In the genomic region with DNA sequence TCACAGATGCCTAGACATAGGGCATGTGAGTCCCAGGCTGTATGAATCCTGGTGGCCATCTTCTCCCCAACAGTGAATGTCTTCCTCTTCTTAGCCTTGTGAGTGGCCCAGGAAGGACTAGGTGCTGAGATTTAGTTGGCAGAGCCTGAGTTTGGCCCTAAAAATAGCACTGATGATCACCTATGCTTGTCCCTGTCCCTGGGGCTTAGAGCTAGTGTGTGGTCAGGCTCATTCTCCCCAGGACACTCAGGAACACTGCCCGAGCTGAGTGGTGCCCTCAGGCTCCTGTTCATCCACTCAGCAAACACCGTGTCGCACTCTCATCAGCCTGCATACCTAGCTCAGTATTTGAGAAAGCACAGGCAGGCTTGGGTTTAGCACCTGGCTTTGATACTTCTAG, we compare ENCODE assay signal across 9 mouse cellular contexts. TPM values are rescaled to one million over a fixed set of nuclear protein-coding genes. Genes with fewer than 3 reads are reported as not detected.
DNase-seq lines count a peak whose midpoint lies in the region; ATAC-seq and TF ChIP-seq lines count a peak whose summit lies in the region.
"Had no signal": no experiment of that assay in that cellular context is flagged by ENCODE, and none has a peak within 500 bp of the region (broad histone marks: within the 10 kb centered on the region; RNA-seq: fewer than 3 reads in every experiment).

No protein-coding gene starts in this region.

- no peak overlapping the region for H3K4me3 ChIP-seq in hindbrain, embryonic 12.5 days
- H3K4me3 ChIP-seq in hindbrain, embryonic 16.5 days (ENCODE audit: low read length): no peak overlapping the region
- H3K4me3 ChIP-seq in embryonic facial prominence, embryonic 15.5 days (replicated peaks): no peak overlapping the region
- no peak overlapping the region for H3K4me3 ChIP-seq in heart, postnatal 0 days (ENCODE audit: low read depth, low read length)
- H3K4me3 ChIP-seq in myocyte: no peak overlapping the region

- peaks cover 38% of the 10 kb centered on the region for H3K79me2 ChIP-seq in myocyte (ENCODE audit: control insufficient read depth, insufficient read depth)

- no peak for ATAC-seq in hindbrain, embryonic 12.5 days (ENCODE audit: low FRiP score)
- ATAC-seq in hindbrain, embryonic 16.5 days: no peak
- no peak for ATAC-seq in embryonic facial prominence, embryonic 15.5 days (ENCODE audit: insufficient number of reproducible peaks, low FRiP score, low TSS enrichment, low read depth)
- ATAC-seq in heart, postnatal 0 days (ENCODE audit: insufficient read depth, low read depth): peak; percentile 57
- ATAC-seq in activated CD4-positive, CD25-positive, alpha-beta regulatory T cell, adult 4 months: no peak

- H3K9me3 ChIP-seq in hindbrain, embryonic 12.5 days (replicated peaks): no peaks in the 10 kb centered on the region
- H3K9me3 ChIP-seq in hindbrain, embryonic 16.5 days (ENCODE audit: control insufficient read depth, low read length): peaks cover 2% of the 10 kb centered on the region; the same call in 1 of the 2 replicates
- H3K9me3 ChIP-seq in embryonic facial prominence, embryonic 15.5 days (replicated peaks): no peaks in the 10 kb centered on the region
- H3K9me3 ChIP-seq in heart, postnatal 0 days (replicated peaks; ENCODE audit: control insufficient read depth, low read length): no peaks in the 10 kb centered on the region

- H3K9ac ChIP-seq in hindbrain, embryonic 12.5 days: 0 out of 2 replicates have a peak overlapping the region, but pooled peaks have one; percentile 8
- no peak overlapping the region for H3K9ac ChIP-seq in hindbrain, embryonic 16.5 days (ENCODE audit: low read depth, low read length)
- H3K9ac ChIP-seq in embryonic facial prominence, embryonic 15.5 days: no peak overlapping the region
- 0 out of 2 replicates have a peak overlapping the region, but pooled peaks have one; percentile 7 for H3K9ac ChIP-seq in heart, postnatal 0 days (replicated peaks; ENCODE audit: low read depth, low read length)

- H3K4me1 ChIP-seq in hindbrain, embryonic 12.5 days: peaks cover 41% of the 10 kb centered on the region
- peaks cover 31% of the 10 kb centered on the region for H3K4me1 ChIP-seq in hindbrain, embryonic 16.5 days (ENCODE audit: control insufficient read depth, insufficient read depth, low read depth, low read length)
- H3K4me1 ChIP-seq in embryonic facial prominence, embryonic 15.5 days: peaks cover 47% of the 10 kb centered on the region
- H3K4me1 ChIP-seq in heart, postnatal 0 days (ENCODE audit: control insufficient read depth, insufficient read depth): peaks cover 43% of the 10 kb centered on the region

- no peak overlapping the region for H3ac ChIP-seq in myocyte (ENCODE audit: control insufficient read depth, insufficient read length)

- peak overlapping the region; percentile 7; the same call in 1 of the 2 replicates for H3K27ac ChIP-seq in hindbrain, embryonic 12.5 days
- H3K27ac ChIP-seq in hindbrain, embryonic 16.5 days (ENCODE audit: low read depth, low read length): no peak overlapping the region
- H3K27ac ChIP-seq in embryonic facial prominence, embryonic 15.5 days (replicated peaks): peak overlapping the region; percentile 76
- peak overlapping the region; percentile 68 for H3K27ac ChIP-seq in heart, postnatal 0 days (ENCODE audit: low read depth)

- DNase-seq in heart, postnatal 0 days (ENCODE audit: low spot score): peak; percentile 73
- DNase-seq in testis, postnatal 10 days (ENCODE audit: low spot score): no peak
- no peak for DNase-seq in cerebellum, postnatal 25 days
- DNase-seq: lung, adult 2 months had no signal

- TF ChIP-seq EP300 in heart, postnatal 0 days (IDR thresholded peaks at IDR 0.05; ENCODE audit: low read depth): no peak

- 57% methylated on average over 3 of the region's 3 CpGs for WGBS in hindbrain, embryonic 12.5 days
- WGBS in hindbrain, embryonic 16.5 days: 49% methylated on average over 3 of the region's 3 CpGs
- WGBS in embryonic facial prominence, embryonic 15.5 days: 34% methylated on average over 3 of the region's 3 CpGs
- 34% methylated on average over 3 of the region's 3 CpGs for WGBS in heart, postnatal 0 days

- no peaks in the 10 kb centered on the region for H3K36me3 ChIP-seq in hindbrain, embryonic 12.5 days
- no peaks in the 10 kb centered on the region for H3K36me3 ChIP-seq in hindbrain, embryonic 16.5 days (ENCODE audit: control insufficient read depth, insufficient read depth, low read length)
- no peaks in the 10 kb centered on the region; the same call in 1 of the 2 replicates for H3K36me3 ChIP-seq in embryonic facial prominence, embryonic 15.5 days
- no peaks in the 10 kb centered on the region for H3K36me3 ChIP-seq in heart, postnatal 0 days (replicated peaks; ENCODE audit: control insufficient read depth, insufficient read depth, low read length)
- no peaks in the 10 kb centered on the region for H3K36me3 ChIP-seq in myocyte (ENCODE audit: control insufficient read depth, insufficient read depth)

- no peak overlapping the region for H3K4me2 ChIP-seq in hindbrain, embryonic 12.5 days (replicated peaks)
- H3K4me2 ChIP-seq in hindbrain, embryonic 16.5 days (ENCODE audit: low read length): no peak overlapping the region
- peak overlapping the region; percentile 22 for H3K4me2 ChIP-seq in embryonic facial prominence, embryonic 15.5 days (replicated peaks)
- no peak overlapping the region for H3K4me2 ChIP-seq in heart, postnatal 0 days (ENCODE audit: low read depth, low read length)
- H3K4me2 ChIP-seq in myocyte (ENCODE audit: low read depth): peak overlapping the region; percentile 44

- TF ChIP-seq CTCF in heart, postnatal 0 days (IDR thresholded peaks at IDR 0.05; ENCODE audit: low read depth): no peak

- no peak for TF ChIP-seq POLR2A in myocyte (IDR thresholded peaks at IDR 0.05; ENCODE audit: insufficient read length, low read depth)

- H3K27me3 ChIP-seq in hindbrain, embryonic 12.5 days: no peaks in the 10 kb centered on the region
- no peaks in the 10 kb centered on the region for H3K27me3 ChIP-seq in hindbrain, embryonic 16.5 days (replicated peaks; ENCODE audit: control insufficient read depth, insufficient read depth, low read length)
- H3K27me3 ChIP-seq in embryonic facial prominence, embryonic 15.5 days: no peaks in the 10 kb centered on the region
- no peaks in the 10 kb centered on the region for H3K27me3 ChIP-seq in heart, postnatal 0 days (ENCODE audit: control insufficient read depth, insufficient read depth, low read length)
- H3K27me3 ChIP-seq in myocyte (ENCODE audit: control insufficient read depth, insufficient read depth, insufficient read length): no peaks in the 10 kb centered on the region

TF ChIP-seq in myocyte, 11 proteins besides CTCF, POLR2A, EP300 and RAD21:
- TF ChIP-seq POLR2AphosphoS2 (IDR thresholded peaks at IDR 0.05; ENCODE audit: insufficient read length, low read depth) (no peak), E2F4 (IDR thresholded peaks at IDR 0.05; ENCODE audit: insufficient read depth) (no peak), TCF12 (IDR thresholded peaks at IDR 0.05; ENCODE audit: insufficient read depth, poor library complexity, severe bottlenecking) (no peak), SRF (IDR thresholded peaks at IDR 0.05; ENCODE audit: control insufficient read depth, insufficient read length, low read depth) (no peak), MYOG (IDR thresholded peaks at IDR 0.05; ENCODE audit: control insufficient read depth in 1 of 3, insufficient read depth in 1 of 3, insufficient read length in 2 of 3, low read depth in 2 of 3) (no peak), USF1 (IDR thresholded peaks at IDR 0.05; ENCODE audit: low read depth) (no peak), TCF3 (IDR thresholded peaks at IDR 0.05; ENCODE audit: insufficient read length, low read depth) (no peak), REST (IDR thresholded peaks at IDR 0.05; ENCODE audit: insufficient read depth, insufficient read length) (no peak), CEBPB (IDR thresholded peaks at IDR 0.05; ENCODE audit: insufficient read depth, poor library complexity, severe bottlenecking) (no peak), MYOD1 (IDR thresholded peaks at IDR 0.05; ENCODE audit: control insufficient read depth in 1 of 3, insufficient read length in 2 of 3, low read depth in 2 of 3) (no peak), MAX (IDR thresholded peaks at IDR 0.05; ENCODE audit: low read depth) (no peak)

RNA-seq across cellular contexts. Expression of a gene that starts 4.0 kb away (rescaled TPM):
- 5.8 and 6.4 TPM in 2 replicates for polyA plus RNA-seq in hindbrain, embryonic 12.5 days (2016; fragmentation: Nextera tagmentation; extraction: Ambion mirVana)
- polyA plus RNA-seq in hindbrain, embryonic 16.5 days (2015; fragmentation: Nextera tagmentation; extraction: Ambion mirVana): 4.5 and 5.3 TPM in 2 replicates
- 11.1 and 12.0 TPM in 2 replicates for polyA plus RNA-seq in embryonic facial prominence, embryonic 15.5 days (2015; fragmentation: Nextera tagmentation; extraction: Ambion mirVana)
- 12.2 and 22.3 TPM in 2 replicates for total RNA-seq in heart, postnatal 0 days (2014; rRNA removed; ENCODE audit: low replicate concordance)
- 2.7 and 2.8 TPM in 2 replicates for polyA plus RNA-seq in heart, postnatal 0 days (2015; fragmentation: Nextera tagmentation; extraction: Ambion mirVana)
- polyA plus RNA-seq in myocyte (2012; fragmentation: generic; extraction: Trizol): 20.1 TPM
- polyA plus RNA-seq in activated CD4-positive, CD25-positive, alpha-beta regulatory T cell, adult 4 months (2017; shearing (Covaris generic)): under 1 TPM in 1 of 2 experiments, not detected in 1; 0.11 TPM

RNA-seq across cellular contexts. Expression of a gene that starts 16.8 kb away (rescaled TPM):
- 104 and 105 TPM in 2 replicates for polyA plus RNA-seq in hindbrain, embryonic 12.5 days (2016; fragmentation: Nextera tagmentation; extraction: Ambion mirVana)
- polyA plus RNA-seq in hindbrain, embryonic 16.5 days (2015; fragmentation: Nextera tagmentation; extraction: Ambion mirVana): 161 and 163 TPM in 2 replicates
- 61.0 and 68.0 TPM in 2 replicates for polyA plus RNA-seq in embryonic facial prominence, embryonic 15.5 days (2015; fragmentation: Nextera tagmentation; extraction: Ambion mirVana)
- total RNA-seq in heart, postnatal 0 days (2014; rRNA removed; ENCODE audit: low replicate concordance): 24.5 and 32.0 TPM in 2 replicates
- 24.6 and 27.8 TPM in 2 replicates for polyA plus RNA-seq in heart, postnatal 0 days (2015; fragmentation: Nextera tagmentation; extraction: Ambion mirVana)
- polyA plus RNA-seq in myocyte (2012; fragmentation: generic; extraction: Trizol): 45.5 TPM
- 10 to 100 TPM; 23.8 to 28.2 TPM for polyA plus RNA-seq in activated CD4-positive, CD25-positive, alpha-beta regulatory T cell, adult 4 months (2017; shearing (Covaris generic))

Comparison
In these comparisons a context has a peak if more than half of its experiments do, and no peak if none do; other contexts are left out.
1. H3K9ac ChIP-seq: peak in hindbrain, embryonic 12.5 days (single experiment) and heart, postnatal 0 days (single experiment); none in hindbrain, embryonic 16.5 days (single experiment) and embryonic facial prominence, embryonic 15.5 days (single experiment).
2. H3K4me2 ChIP-seq: peak in embryonic facial prominence, embryonic 15.5 days (single experiment) and myocyte (single experiment); none in hindbrain, embryonic 12.5 days (single experiment), hindbrain, embryonic 16.5 days (single experiment) and heart, postnatal 0 days (single experiment).